Mouse (Mus musculus): ENCODE data around the gene Camta1.

Camta1 gene

DNA sequence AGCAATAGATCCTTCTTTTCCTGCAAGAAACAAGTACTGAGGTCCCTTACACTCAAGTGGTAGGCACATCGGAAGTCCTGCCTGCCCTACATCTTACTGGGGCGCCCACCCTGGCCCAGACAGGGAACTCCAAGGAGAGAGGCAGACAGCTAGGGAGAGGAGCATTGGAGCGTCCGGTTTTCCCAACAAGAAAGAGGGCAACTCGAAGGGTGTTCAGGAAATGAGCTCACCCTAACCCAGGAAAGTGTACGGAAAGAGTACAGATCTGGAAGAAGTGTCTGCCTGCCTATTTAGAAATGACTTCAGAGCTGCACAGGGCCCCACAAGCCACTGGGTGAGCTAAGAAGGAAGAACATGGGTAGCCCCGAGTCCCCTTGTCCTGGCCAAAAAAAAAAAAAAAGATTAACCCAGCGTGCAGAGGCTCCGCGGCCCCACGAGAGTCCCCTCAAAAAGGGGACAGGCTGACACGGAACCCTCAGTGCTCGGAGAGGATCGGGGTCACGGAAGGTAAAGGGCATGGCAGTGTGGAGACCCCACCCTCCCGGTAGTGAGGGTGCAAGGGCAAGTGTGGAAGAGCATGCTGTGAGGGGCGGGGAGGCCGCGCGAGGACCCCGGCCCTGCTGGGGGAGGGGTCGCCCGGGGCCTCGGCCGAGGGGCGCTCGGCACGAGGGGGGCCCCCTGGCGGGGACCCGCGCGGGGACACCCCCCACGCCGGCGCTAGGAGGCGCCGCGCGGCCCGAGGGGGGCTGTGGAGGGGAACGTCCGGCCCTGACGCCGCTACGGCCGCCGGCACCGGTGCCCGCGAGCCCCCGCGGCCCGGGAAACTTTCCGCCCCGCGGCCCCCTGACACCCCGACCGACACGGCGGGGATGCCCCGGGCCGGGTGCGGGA is 990 bp downstream of the Camta1 start:
- peak; percentile 16 to 33 for DNase-seq (ENCODE audit: low spot score in 2 of 2)

- DNase-seq (ENCODE audit: low spot score in 2 of 2), result no peak
Observed at GRCm38 (mm10) chr4:151859275-151859674, 2.4 kb downstream of the Camta1 start.

DNA sequence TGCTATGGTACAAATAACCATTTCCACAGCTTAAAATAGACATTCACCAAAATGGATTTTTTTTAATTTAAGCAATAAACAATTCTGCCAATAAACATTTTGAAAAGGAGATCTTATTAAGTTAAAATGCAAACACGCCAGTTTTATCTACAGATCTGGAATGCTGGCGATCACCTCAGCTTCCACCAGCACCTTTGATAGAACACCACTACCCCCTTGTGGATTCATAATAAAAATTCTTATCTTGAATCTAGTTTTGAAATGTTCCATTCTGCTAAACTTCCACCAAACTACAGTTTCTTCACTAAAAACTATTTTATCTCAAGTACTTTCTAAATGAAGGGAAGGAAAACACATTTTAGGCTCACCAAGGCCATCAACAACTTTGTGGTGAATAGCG is 7.7 kb downstream of the Camta1 start:
- no peak for DNase-seq (ENCODE audit: low spot score in 2 of 2)

- peak; percentile 25 to 60 for DNase-seq (ENCODE audit: low spot score in 2 of 2)
Observed at GRCm38 (mm10) chr4:151851179-151851578, 10.5 kb downstream of the Camta1 start.

- no peak for DNase-seq (ENCODE audit: low spot score in 2 of 2)
Observed at GRCm38 (mm10) chr4:151842591-151842990, 19.1 kb downstream of the Camta1 start.

DNA sequence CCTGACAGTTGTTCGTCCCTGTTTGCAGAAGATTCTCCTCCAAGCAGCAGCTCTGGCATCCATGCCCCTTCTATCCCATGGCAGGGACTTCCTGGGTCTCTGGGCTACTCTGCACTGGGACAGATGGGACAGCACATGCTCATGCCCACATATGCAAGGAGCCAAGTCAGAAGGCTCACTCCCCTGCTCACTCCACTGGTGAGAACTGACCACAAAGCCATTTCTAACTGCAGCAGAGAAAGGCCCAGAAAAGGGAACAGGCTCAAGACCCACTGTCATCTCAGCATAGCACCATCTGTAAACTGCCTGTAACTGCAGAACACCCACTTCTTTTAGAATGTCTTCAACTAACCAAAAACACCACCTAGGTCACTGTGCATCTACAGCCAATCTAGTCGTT is 23.2 kb downstream of the Camta1 start:
- DNase-seq (ENCODE audit: low spot score in 2 of 2), result no peak

DNA sequence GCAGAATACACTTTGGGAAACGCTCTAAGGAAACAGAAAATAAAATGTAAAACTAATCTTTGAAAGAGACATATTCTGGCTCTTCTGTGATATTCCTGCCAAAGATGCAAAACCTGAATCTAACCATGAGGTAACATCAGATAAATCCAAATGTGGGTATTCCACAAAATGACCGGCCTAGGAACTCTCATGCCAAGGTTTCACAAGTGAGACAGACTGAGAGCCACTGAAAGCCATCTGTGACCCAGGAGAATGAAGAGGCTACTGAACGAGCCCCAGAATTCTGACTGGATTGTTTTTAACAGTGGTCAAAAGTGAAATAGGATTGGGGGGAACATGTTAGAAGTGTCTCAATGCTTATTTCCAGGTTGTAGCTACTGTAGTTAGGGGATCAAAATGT is 25.8 kb downstream of the Camta1 start:
- no peak for DNase-seq (ENCODE audit: low spot score in 2 of 2)

DNA sequence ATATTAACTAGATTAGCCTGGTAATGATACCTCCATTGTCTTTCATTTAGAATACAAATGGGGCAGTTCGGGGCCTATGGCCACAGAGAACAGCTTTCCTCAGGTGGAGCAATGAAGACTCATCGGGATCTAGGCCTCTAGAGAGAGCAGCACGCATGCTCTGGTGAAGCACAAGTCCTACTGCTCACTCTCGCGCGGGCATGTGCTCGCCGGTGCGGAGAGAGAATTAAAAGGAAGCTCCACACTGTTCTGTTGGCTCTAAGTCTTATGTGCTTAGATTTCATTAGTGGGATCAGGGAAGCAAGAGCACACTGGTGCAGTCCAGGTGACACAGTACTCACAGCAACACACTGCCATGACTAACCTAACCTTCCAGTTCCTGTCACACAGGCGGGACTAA is 27.1 kb downstream of the Camta1 start:
- no peak for DNase-seq (ENCODE audit: low spot score in 2 of 2)

DNA sequence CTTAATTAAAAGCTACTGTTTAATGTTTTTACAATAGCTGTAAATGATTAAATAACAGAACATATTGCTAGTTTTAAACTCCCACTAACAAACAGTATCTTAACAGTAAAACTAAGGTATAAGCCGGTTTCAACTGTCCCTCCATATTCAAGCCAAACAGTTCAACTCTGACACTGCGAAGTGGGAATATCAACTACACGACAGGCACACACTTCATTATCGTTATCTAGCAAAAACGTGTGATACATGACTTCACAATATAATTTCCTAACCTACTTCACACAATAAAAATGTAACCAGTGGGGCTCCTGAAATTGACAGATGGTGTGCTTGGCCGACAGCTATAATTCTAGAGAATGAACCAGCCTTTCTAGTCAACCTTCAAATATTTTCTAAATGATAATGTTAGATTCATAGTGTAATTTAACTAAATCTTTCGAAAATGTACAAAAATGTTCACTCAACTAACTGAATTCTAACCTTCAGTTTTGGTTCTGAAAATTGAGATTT is 27.7 kb downstream of the Camta1 start:
- no peak for DNase-seq (ENCODE audit: low spot score in 2 of 2)

GRCm38 (mm10) chr4:151827840-151828239 is 33.8 kb downstream of the Camta1 start:
- DNase-seq (ENCODE audit: low spot score in 2 of 2), result no peak

DNA sequence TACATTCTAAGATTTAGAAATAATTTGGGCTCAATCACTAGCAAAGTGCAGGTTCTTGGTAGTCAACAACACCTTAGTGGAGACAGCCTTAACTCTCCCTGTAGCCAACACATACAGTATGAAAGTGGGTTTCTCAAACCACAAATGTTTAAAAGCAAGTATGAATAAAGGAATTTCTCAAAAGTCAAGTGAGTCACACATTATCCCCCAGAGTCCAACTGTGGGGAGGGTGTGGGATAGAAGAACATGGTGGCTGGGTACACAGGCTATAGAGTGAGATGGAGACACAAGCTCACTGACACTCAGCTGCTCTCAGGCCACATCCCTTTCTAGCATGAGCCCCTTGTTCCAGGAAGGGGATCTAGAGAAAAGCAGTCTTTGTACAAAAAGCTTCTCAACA is 34.3 kb downstream of the Camta1 start:
- no peak for DNase-seq (ENCODE audit: low spot score in 2 of 2)

DNA sequence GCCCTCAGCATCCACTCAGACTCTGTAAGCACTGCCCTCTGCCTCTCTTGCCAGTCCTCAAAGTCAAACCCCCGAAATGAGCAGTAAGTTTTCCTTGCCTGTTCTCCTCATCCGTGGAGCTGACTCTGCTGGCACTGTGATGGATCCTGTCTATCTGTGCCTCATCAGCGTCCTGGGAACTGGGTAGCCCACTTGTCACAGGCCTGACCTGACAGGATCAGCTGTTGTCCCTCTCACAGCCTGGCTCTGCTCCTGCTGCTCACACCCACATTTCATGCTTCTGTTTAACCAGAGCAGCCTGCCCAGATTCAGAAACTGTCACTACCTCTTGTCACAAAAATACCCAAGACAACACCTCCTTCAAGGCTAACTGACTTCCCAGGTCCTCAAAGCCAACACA is 37.7 kb downstream of the Camta1 start:
- no peak for DNase-seq (ENCODE audit: low spot score in 2 of 2)

GRCm38 (mm10) chr4:151822986-151823385 is 38.7 kb downstream of the Camta1 start:
- DNase-seq (ENCODE audit: low spot score in 2 of 2), result no peak

DNA sequence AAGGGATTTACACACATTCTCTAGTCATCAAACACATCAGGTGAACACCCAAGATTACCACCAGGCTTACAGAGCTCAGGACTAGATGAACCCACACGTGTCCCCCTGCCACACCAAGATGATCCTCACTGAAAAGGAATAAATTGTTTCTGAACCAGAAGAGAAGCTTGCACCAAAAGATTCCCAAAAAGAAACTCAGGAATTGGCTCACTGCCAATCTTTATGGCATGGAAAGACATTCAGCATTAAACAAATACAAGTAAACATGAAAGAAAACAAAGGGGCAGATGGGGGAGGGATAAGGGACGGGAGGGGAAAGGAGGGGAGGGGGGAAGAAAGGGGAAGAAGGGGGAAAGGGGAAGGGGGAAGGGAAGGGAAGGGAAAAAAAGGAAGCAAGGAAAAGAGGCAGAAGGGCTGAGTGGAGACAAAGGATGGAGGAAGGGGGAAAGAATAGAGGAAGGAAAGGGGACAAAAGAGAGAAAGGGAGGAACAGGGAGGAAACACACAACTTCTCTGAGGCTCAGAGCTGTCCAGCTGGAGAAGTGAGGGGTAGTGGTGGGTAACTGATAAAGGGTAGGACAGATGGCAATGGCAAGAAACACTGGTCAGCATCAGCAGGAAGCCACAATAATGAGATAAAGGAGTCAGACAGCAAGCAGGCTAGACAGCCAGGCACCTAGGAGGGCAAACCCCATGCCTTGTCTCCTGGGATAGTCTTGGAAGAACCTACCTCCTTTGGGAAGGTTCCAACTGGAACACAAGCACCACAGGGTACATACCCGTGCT is 43.5 kb downstream of the Camta1 start:
- no peak for DNase-seq (ENCODE audit: low spot score in 2 of 2)

GRCm38 (mm10) chr4:151813711-151814110 is 48.0 kb downstream of the Camta1 start:
- DNase-seq (ENCODE audit: low spot score in 2 of 2), result no peak

- DNase-seq (ENCODE audit: low spot score in 2 of 2), result no peak
Observed at GRCm38 (mm10) chr4:151805685-151806084, 56.0 kb downstream of the Camta1 start.

DNA sequence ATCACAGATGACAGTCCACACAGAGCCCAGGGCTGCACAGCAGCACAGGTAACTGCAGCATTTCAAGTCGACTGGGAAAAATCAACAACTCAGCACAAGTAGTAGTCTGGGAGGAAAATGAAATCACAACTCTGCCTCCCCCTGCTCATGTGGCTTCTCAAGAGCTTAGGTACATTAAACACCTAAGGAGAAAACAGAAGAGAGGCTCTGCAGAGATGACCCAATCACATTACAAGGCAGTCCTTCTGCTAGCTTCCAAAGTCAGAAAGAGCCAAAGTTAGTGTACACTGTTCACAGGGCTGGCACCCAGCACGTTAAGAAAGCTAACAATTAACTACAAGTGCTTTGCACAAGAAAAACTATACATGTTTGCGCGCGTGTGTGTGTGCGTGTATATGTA is 56.6 kb downstream of the Camta1 start:
- no peak for DNase-seq (ENCODE audit: low spot score in 2 of 2)

- no peak for DNase-seq (ENCODE audit: low spot score in 2 of 2)
Observed at GRCm38 (mm10) chr4:151804208-151804607, 57.5 kb downstream of the Camta1 start.

DNA sequence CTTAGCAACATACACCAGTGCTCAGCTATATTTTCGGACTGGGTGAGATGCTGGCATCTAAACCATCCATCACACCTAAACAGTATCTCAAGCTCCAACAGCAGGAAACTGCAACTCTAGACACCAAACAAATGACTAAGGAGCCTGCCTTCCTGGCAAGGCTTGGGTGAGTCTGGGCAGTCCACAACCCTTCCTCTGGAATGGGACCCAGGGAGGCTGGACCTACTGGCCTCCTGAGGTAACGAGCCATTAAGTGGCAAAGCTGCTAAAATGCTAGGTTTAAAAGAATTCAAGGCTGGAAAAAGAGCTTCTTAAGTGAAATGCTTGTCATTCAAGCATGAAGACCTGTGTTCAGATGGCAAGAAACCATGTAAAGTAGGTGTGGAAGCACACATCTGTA is 63.0 kb downstream of the Camta1 start:
- no peak for DNase-seq (ENCODE audit: low spot score in 2 of 2)

DNA sequence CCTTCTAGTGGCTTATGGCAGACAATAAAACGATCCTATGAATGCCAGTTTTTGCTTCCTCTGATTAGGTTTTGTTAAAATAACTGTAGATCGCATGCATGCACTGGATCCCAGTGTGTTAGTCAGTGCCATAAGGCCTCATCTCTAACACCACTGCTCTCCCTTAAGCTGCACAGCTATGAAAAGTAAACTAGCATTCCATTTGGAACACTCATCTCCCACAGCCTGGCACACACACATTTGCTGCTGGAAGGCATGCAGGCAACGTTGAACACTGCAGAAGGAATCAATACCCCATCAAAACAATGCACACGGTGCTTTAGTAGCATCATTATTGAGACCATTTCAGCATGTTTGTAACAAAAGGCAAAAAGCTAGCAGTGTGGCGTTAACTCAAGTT is 68.0 kb downstream of the Camta1 start:
- DNase-seq (ENCODE audit: low spot score in 2 of 2), result no peak

DNA sequence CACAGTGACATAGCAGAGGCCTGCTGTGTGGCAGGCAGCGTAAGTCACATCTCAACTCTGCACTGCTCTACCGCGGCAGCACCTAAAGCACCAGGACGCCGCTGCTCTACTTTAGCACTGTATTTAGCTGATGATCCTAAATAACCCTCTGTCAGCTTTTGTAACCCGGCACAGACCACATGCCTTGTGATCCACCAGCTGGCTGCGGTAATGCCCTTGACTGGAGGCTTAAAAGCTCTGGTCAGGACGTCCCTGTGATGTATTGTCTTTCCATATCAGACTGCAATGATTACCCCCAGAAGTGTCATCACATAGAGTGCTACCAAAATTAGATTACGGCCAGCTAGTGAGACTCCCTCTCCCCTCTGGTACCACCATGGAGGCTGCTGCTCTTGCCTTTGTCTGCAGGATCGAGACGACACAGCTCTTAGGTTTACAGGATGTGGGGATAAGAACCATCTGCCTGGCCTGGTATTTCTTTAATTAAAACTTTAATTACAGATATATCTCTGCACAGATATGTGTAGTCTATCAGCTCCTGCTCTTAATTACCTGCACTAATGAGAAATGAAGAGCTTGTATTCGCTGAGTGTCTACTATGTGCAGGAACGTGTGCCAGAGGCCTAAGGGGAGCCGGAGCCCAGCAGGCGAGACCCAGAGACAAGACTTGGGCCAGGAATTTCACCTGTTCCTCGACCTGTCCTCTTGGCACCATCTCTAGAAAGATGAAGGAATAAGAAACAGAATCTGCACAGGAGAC is 74.5 kb downstream of the Camta1 start:
- no peak for DNase-seq (ENCODE audit: low spot score in 2 of 2)

DNA sequence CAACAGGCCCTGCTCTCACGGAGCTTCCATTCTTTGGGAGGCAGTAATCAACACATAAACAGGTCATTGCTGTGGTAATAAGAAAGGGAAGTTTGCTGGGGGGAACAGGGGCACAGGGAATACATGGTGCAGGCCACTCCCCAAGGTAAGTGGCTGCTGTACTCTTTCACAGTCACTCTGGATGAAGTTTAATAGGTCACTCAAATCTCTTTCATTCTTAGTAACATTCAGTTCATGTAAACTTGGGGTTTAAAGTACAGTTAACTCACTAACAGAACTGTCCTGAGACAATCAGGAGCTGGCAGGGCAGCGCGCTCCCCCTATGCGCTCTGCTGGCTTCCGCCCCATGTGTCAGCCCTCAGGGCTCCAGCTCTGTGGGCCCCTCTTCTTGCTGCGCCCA is 81.2 kb downstream of the Camta1 start:
- DNase-seq (ENCODE audit: low spot score in 2 of 2), result no peak

Measured in natural killer cell, adult 2 months (primary cell).